Mouse (Mus musculus): ENCODE measurements around the gene Atp6v0d1. TPM values are rescaled to one million over a fixed set of nuclear protein-coding genes. Genes with fewer than 3 reads are reported as not detected.

The Atp6v0d1 gene
- polyA plus RNA-seq, 1 experiment from 2014 or later, result 58.1 TPM

GRCm38 (mm10) chr8:105518436-105519313 is 47.2 kb downstream of the Atp6v0d1 start, which contains the start of gene Hsd11b2:
Hsd11b2 (plus strand) TSS chr8:105518755.
- H3K4me1 ChIP-seq, result peaks cover 48% of the 10 kb centered on the region
- H3K9me3 ChIP-seq, result no peaks in the 10 kb centered on the region
- no peak for ATAC-seq (ENCODE audit: extremely low read depth, insufficient number of reproducible peaks, low FRiP score, low TSS enrichment)
- H3K9ac ChIP-seq, result peak within 1 kb of the TSS; percentile 81
- H3K27ac ChIP-seq (replicated peaks), result no peak within 1 kb of the TSS
- peak within 1 kb of the TSS; percentile 98 for H3K4me2 ChIP-seq
- peaks cover 52% of the 10 kb centered on the region for H3K27me3 ChIP-seq (replicated peaks)
- WGBS, result under 1% methylated on average over 68 of the region's 68 CpGs
- H3K36me3 ChIP-seq, result peaks cover 17% of the 10 kb centered on the region
- H3K4me3 ChIP-seq, result peak within 1 kb of the TSS; percentile 62

- ATAC-seq (ENCODE audit: extremely low read depth, insufficient number of reproducible peaks, low FRiP score, low TSS enrichment), result no peak
- WGBS, result 30% methylated on average over 8 of the region's 8 CpGs
- no peak overlapping the region for H3K27ac ChIP-seq (replicated peaks)
- no peak overlapping the region for H3K4me2 ChIP-seq
- H3K9ac ChIP-seq, result no peak overlapping the region
- peaks cover 48% of the 10 kb centered on the region for H3K4me1 ChIP-seq
- peaks cover 52% of the 10 kb centered on the region for H3K27me3 ChIP-seq (replicated peaks)
- no peak overlapping the region for H3K4me3 ChIP-seq
- peaks cover 5% of the 10 kb centered on the region for H3K36me3 ChIP-seq
- H3K9me3 ChIP-seq, result no peaks in the 10 kb centered on the region
Measured at GRCm38 (mm10) chr8:105517346-105517745, 48.5 kb downstream of the Atp6v0d1 start.

GRCm38 (mm10) chr8:105516018-105516645 is 49.7 kb downstream of the Atp6v0d1 start:
- Histone ChIP-seq H3K4me3 (0 out of 2 replicates have a peak overlapping the region, but pooled peaks have one; percentile 8), H3K9ac (peak overlapping the region; percentile 20; the same call in 1 of the 2 replicates), H3K36me3 (no peaks in the 10 kb centered on the region), H3K27ac (replicated peaks) (no peak overlapping the region), H3K9me3 (no peaks in the 10 kb centered on the region), H3K27me3 (replicated peaks) (peaks cover 52% of the 10 kb centered on the region), H3K4me1 (peaks cover 41% of the 10 kb centered on the region), H3K4me2 (peak overlapping the region; percentile 57)
- no peak for ATAC-seq (ENCODE audit: extremely low read depth, insufficient number of reproducible peaks, low FRiP score, low TSS enrichment)
- 12% methylated on average over 12 of the region's 12 CpGs for WGBS

- WGBS, result 63% methylated on average over 5 of the region's 5 CpGs
- Histone ChIP-seq H3K4me3 (no peak overlapping the region), H3K4me2 (no peak overlapping the region), H3K27me3 (replicated peaks) (peaks cover 42% of the 10 kb centered on the region), H3K27ac (replicated peaks) (no peak overlapping the region), H3K9me3 (no peaks in the 10 kb centered on the region), H3K4me1 (peaks cover 33% of the 10 kb centered on the region), H3K9ac (no peak overlapping the region), H3K36me3 (no peaks in the 10 kb centered on the region)
- no peak for ATAC-seq (ENCODE audit: extremely low read depth, insufficient number of reproducible peaks, low FRiP score, low TSS enrichment)
Measured at GRCm38 (mm10) chr8:105514656-105515055, 51.2 kb downstream of the Atp6v0d1 start.

GRCm38 (mm10) chr8:105514194-105514593 is 51.7 kb downstream of the Atp6v0d1 start:
- Histone ChIP-seq H3K36me3 (no peaks in the 10 kb centered on the region), H3K4me3 (no peak overlapping the region), H3K27ac (replicated peaks) (no peak overlapping the region), H3K9me3 (no peaks in the 10 kb centered on the region), H3K4me1 (peaks cover 32% of the 10 kb centered on the region), H3K9ac (no peak overlapping the region), H3K4me2 (no peak overlapping the region), H3K27me3 (replicated peaks) (peaks cover 37% of the 10 kb centered on the region)
- 74% methylated on average over 6 of the region's 6 CpGs for WGBS
- ATAC-seq (ENCODE audit: extremely low read depth, insufficient number of reproducible peaks, low FRiP score, low TSS enrichment), result no peak

- H3K4me1 ChIP-seq, result peaks cover 14% of the 10 kb centered on the region
- H3K9ac ChIP-seq, result no peak overlapping the region
- no peaks in the 10 kb centered on the region for H3K36me3 ChIP-seq
- H3K9me3 ChIP-seq, result no peaks in the 10 kb centered on the region
- no peak overlapping the region for H3K4me2 ChIP-seq
- 41% methylated on average over 12 of the region's 12 CpGs for WGBS
- no peak overlapping the region for H3K27ac ChIP-seq (replicated peaks)
- ATAC-seq (ENCODE audit: extremely low read depth, insufficient number of reproducible peaks, low FRiP score, low TSS enrichment), result no peak
- H3K27me3 ChIP-seq (replicated peaks), result peaks cover 5% of the 10 kb centered on the region; the same call in 1 of the 2 replicates
- H3K4me3 ChIP-seq, result no peak overlapping the region
Measured at GRCm38 (mm10) chr8:105509997-105510735, 55.7 kb downstream of the Atp6v0d1 start.

- no peaks in the 10 kb centered on the region for H3K36me3 ChIP-seq
- ATAC-seq (ENCODE audit: extremely low read depth, insufficient number of reproducible peaks, low FRiP score, low TSS enrichment), result no peak
- no peak overlapping the region for H3K9ac ChIP-seq
- H3K27ac ChIP-seq (replicated peaks), result no peak overlapping the region
- H3K9me3 ChIP-seq, result no peaks in the 10 kb centered on the region
- 83% methylated on average over 1 of the region's 2 CpGs for WGBS
- no peak overlapping the region for H3K4me2 ChIP-seq
- H3K4me1 ChIP-seq, result peaks cover 9% of the 10 kb centered on the region
- no peaks in the 10 kb centered on the region for H3K27me3 ChIP-seq (replicated peaks)
- H3K4me3 ChIP-seq, result no peak overlapping the region
Measured at GRCm38 (mm10) chr8:105508758-105509157, 57.1 kb downstream of the Atp6v0d1 start.

- Histone ChIP-seq H3K27ac (replicated peaks) (no peak overlapping the region), H3K27me3 (replicated peaks) (no peaks in the 10 kb centered on the region), H3K4me3 (no peak overlapping the region), H3K4me2 (no peak overlapping the region), H3K9me3 (no peaks in the 10 kb centered on the region), H3K4me1 (peaks cover 9% of the 10 kb centered on the region), H3K36me3 (no peaks in the 10 kb centered on the region), H3K9ac (no peak overlapping the region)
- 54% methylated on average over 6 of the region's 6 CpGs for WGBS
- ATAC-seq (ENCODE audit: extremely low read depth, insufficient number of reproducible peaks, low FRiP score, low TSS enrichment), result no peak
Measured at GRCm38 (mm10) chr8:105506977-105507376, 58.9 kb downstream of the Atp6v0d1 start.

- Histone ChIP-seq H3K9me3 (no peaks in the 10 kb centered on the region), H3K27ac (replicated peaks) (peak overlapping the region; percentile 41; the same call in 1 of the 2 replicates), H3K4me3 (no peak overlapping the region), H3K4me2 (no peak overlapping the region), H3K36me3 (no peaks in the 10 kb centered on the region), H3K9ac (no peak overlapping the region), H3K27me3 (replicated peaks) (no peaks in the 10 kb centered on the region), H3K4me1 (peaks cover 9% of the 10 kb centered on the region)
- no peak for ATAC-seq (ENCODE audit: extremely low read depth, insufficient number of reproducible peaks, low FRiP score, low TSS enrichment)
- 78% methylated on average over 3 of the region's 3 CpGs for WGBS
Measured at GRCm38 (mm10) chr8:105504617-105505016, 61.2 kb downstream of the Atp6v0d1 start.

GRCm38 (mm10) chr8:105499787-105500186 is 66.1 kb downstream of the Atp6v0d1 start:
- H3K4me2 ChIP-seq, result 0 out of 2 replicates have a peak overlapping the region, but pooled peaks have one; percentile 1
- peaks cover 19% of the 10 kb centered on the region for H3K4me1 ChIP-seq
- 54% methylated on average over 12 of the region's 12 CpGs for WGBS
- H3K9me3 ChIP-seq, result no peaks in the 10 kb centered on the region
- H3K27me3 ChIP-seq (replicated peaks), result no peaks in the 10 kb centered on the region
- no peaks in the 10 kb centered on the region for H3K36me3 ChIP-seq
- H3K4me3 ChIP-seq, result no peak overlapping the region
- no peak for ATAC-seq (ENCODE audit: extremely low read depth, insufficient number of reproducible peaks, low FRiP score, low TSS enrichment)
- no peak overlapping the region for H3K9ac ChIP-seq
- H3K27ac ChIP-seq (replicated peaks), result no peak overlapping the region
